Mouse (Mus musculus) heart, adult 2 months (tissue): ENCODE results near the gene Rbm14.

Experiments
- CTCF ChIP-seq: fragments of 200-600 bp; IDR thresholded peaks from 2 replicates; pipeline ENCODE4 v1.8.1; 2022; ENCODE audit warnings: antibody characterized with exemption, mild to moderate bottlenecking, moderate library complexity
- POLR2A ChIP-seq: fragments of 200-500 bp; IDR thresholded peaks from 2 replicates; pipeline ENCODE4 v1.6.1; 2011; ENCODE audit warnings: mild to moderate bottlenecking, low read depth, low read length, control low read depth; ENCODE audit not compliant: insufficient read depth

DNA sequence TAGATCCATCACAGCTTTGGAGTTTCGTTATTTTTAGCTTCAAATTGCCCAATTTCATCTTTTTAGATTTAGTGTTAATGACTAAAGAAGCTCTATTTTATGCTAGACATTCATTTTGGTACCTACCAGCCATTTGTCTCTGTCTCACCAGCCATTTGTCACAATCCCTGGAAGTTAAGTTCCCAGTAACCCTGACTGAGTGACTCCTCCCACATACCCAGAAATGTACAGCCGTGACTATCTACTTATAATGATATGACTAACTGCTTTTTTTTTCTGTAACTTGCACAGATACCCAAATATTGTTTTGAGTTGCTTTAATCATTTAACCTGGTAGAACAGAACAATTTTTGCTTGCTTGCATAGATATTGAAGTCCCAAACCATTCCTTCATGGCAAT is 34.4 kb upstream of the Rbm14 start:
- no peak for TF ChIP-seq CTCF
- no peak for TF ChIP-seq POLR2A
